Mouse (Mus musculus) brain, adult 2 months (tissue): ENCODE data around the gene Evx2.

Experiments
- DNase-seq: peaks from one replicate; pipeline ENCODE4 v3.0.0; 2011; ENCODE audit warnings: low read depth, low spot score

Evx2 gene

GRCm38 (mm10) chr2:74659507-74660005 lies at the start of gene Evx2:
TSS of gene Evx2 (minus strand) at chr2:74659557.
- DNase-seq, result no peak

- no peak for DNase-seq
Measured at GRCm38 (mm10) chr2:74708676-74709075, 49.3 kb upstream of the Evx2 start.

- DNase-seq, result no peak
Measured at GRCm38 (mm10) chr2:74707599-74707998, 48.2 kb upstream of the Evx2 start.

GRCm38 (mm10) chr2:74706393-74706960 lies 47.1 kb upstream of the Evx2 start:
- no peak for DNase-seq

GRCm38 (mm10) chr2:74705467-74706089 lies 46.2 kb upstream of the Evx2 start:
- DNase-seq, result no peak

GRCm38 (mm10) chr2:74704999-74705466 lies 45.7 kb upstream of the Evx2 start:
- DNase-seq, result no peak

- DNase-seq, result no peak
Measured at GRCm38 (mm10) chr2:74704393-74704998, 45.1 kb upstream of the Evx2 start, which contains the start of gene Hoxd8. TSS of gene Hoxd8 (plus strand) at chr2:74704615.

GRCm38 (mm10) chr2:74703720-74704392 lies 44.5 kb upstream of the Evx2 start:
- DNase-seq, result no peak

GRCm38 (mm10) chr2:74703317-74703716 lies 44.0 kb upstream of the Evx2 start:
- no peak for DNase-seq

GRCm38 (mm10) chr2:74702820-74703219 lies 43.5 kb upstream of the Evx2 start:
- no peak for DNase-seq

GRCm38 (mm10) chr2:74701949-74702819 lies 42.8 kb upstream of the Evx2 start:
- DNase-seq, result peak; percentile 80

- DNase-seq, result no peak
Measured at GRCm38 (mm10) chr2:74700546-74701112, 41.3 kb upstream of the Evx2 start.

GRCm38 (mm10) chr2:74699664-74700545 lies 40.5 kb upstream of the Evx2 start:
- no peak for DNase-seq

- no peak for DNase-seq
Measured at GRCm38 (mm10) chr2:74699053-74699430, 39.7 kb upstream of the Evx2 start.

GRCm38 (mm10) chr2:74698201-74699052 lies 39.1 kb upstream of the Evx2 start:
- DNase-seq, result no peak

- DNase-seq, result no peak
Measured at GRCm38 (mm10) chr2:74697567-74698121, 38.3 kb upstream of the Evx2 start, which contains the start of gene Hoxd9. TSS of gene Hoxd9 (plus strand) at chr2:74697727.

GRCm38 (mm10) chr2:74696442-74697335 lies 37.3 kb upstream of the Evx2 start:
- DNase-seq, result no peak
